Mouse (Mus musculus): Measurements from ENCODE around the gene Lamb1. TPM values are rescaled to one million over a fixed set of nuclear protein-coding genes. Genes with fewer than 3 reads are reported as not detected.

The Lamb1 gene
- polyA plus RNA-seq (2016; fragmentation: Nextera tagmentation; extraction: Ambion mirVana), result 17.8 and 20.8 TPM in 2 replicates

GRCm38 (mm10) chr12:31265005-31265721 lies at the start of gene Lamb1:
Gene Lamb1, plus strand, starts transcription at chr12:31265234.
- no peaks in the 10 kb centered on the region for H3K36me3 ChIP-seq
- under 1% methylated on average over 39 of the region's 39 CpGs for WGBS
- H3K4me1 ChIP-seq, result peaks cover 31% of the 10 kb centered on the region
- DNase-seq (ENCODE audit: low spot score), result peak; percentile 56
- H3K4me3 ChIP-seq, result peak within 1 kb of the TSS; percentile 60
- H3K27me3 ChIP-seq (ENCODE audit: low read depth, poor library complexity, severe bottlenecking), result peaks cover 77% of the 10 kb centered on the region
- peak within 1 kb of the TSS; percentile 46; the same call in 1 of the 2 replicates for H3K27ac ChIP-seq (replicated peaks)
- H3K9me3 ChIP-seq (replicated peaks), result no peaks in the 10 kb centered on the region

DNA sequence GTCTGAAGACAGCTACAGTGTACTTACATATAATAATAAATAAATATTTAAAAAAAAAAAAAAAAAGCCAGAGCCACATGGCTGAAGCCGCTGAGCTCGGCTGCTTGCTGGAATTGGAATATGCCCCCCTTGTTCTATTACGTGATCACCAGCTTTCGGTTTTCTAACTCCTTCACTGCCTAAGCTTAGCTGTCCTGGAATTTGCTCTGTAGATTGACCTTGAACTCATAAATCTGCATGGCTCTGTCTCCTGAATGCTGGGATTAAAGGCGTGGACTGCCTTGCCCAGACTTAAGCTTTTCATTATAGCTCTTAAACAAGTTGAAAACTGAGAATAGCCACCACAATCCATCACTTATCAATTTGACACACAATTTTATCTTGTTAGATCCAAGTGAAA lies 47.8 kb upstream of the Lamb1 start:
- H3K27ac ChIP-seq (replicated peaks), result no peak overlapping the region
- no peak overlapping the region for H3K4me3 ChIP-seq
- no peak for DNase-seq (ENCODE audit: low spot score)
- H3K36me3 ChIP-seq, result no peaks in the 10 kb centered on the region
- WGBS, result 87% methylated on average over 5 of the region's 5 CpGs
- H3K4me1 ChIP-seq, result peaks cover 2% of the 10 kb centered on the region
- H3K9me3 ChIP-seq (replicated peaks), result no peaks in the 10 kb centered on the region
- H3K27me3 ChIP-seq (ENCODE audit: low read depth, poor library complexity, severe bottlenecking), result no peaks in the 10 kb centered on the region

- no peak overlapping the region for H3K27ac ChIP-seq (replicated peaks)
- no peaks in the 10 kb centered on the region for H3K9me3 ChIP-seq (replicated peaks)
- WGBS, result 73% methylated on average over 3 of the region's 3 CpGs
- no peaks in the 10 kb centered on the region for H3K36me3 ChIP-seq
- DNase-seq (ENCODE audit: low spot score), result no peak
- H3K4me1 ChIP-seq, result peaks cover 10% of the 10 kb centered on the region
- no peaks in the 10 kb centered on the region for H3K27me3 ChIP-seq (ENCODE audit: low read depth, poor library complexity, severe bottlenecking)
- H3K4me3 ChIP-seq, result no peak overlapping the region
These were observed 46.3 kb upstream of the Lamb1 start for GRCm38 (mm10) chr12:31218774-31219173.

DNA sequence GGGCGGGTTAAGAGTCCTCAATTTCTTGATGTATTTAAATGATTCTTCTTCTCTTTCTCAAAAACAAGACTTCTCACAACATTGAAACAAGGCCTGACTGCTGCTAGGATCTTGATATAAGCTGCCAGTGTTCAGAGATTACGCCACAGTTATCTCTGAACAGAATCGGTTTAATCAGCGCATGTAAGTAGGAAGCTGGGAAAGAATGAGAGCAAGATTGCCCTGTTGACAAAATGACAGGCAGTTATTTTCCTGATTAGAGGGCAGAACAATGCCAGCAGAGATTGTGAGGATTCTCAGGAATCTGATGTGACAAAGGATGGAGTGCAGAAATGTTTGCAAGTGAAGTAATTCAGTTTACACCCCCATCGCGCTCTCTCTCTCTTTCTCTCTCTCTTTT lies 43.5 kb upstream of the Lamb1 start:
- no peak for DNase-seq (ENCODE audit: low spot score)
- 83% methylated on average over 6 of the region's 6 CpGs for WGBS
- Histone ChIP-seq H3K27me3 (ENCODE audit: low read depth, poor library complexity, severe bottlenecking) (no peaks in the 10 kb centered on the region), H3K36me3 (no peaks in the 10 kb centered on the region), H3K27ac (replicated peaks) (no peak overlapping the region), H3K9me3 (replicated peaks) (no peaks in the 10 kb centered on the region), H3K4me3 (no peak overlapping the region), H3K4me1 (peaks cover 10% of the 10 kb centered on the region)

DNA sequence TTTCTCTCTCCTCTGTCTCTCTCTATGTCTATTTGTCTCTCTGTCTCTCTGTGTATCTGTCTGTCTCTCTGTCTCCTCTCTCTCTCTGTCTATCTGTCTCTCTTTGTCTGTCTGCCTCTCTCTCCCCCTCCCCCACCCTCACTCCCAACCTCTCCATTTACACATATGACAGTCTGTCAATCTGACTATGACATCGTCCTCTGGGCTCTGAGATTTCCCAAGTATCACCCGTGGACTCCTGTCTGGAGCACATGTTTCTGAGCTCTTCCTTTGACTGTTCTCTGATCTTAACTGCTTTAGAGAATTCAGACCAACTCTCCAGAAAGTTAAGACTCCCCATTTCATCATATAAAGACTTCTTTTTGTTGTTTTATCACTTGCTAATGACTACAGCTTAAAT lies 42.8 kb upstream of the Lamb1 start:
- H3K27me3 ChIP-seq (ENCODE audit: low read depth, poor library complexity, severe bottlenecking), result no peaks in the 10 kb centered on the region
- H3K4me3 ChIP-seq, result no peak overlapping the region
- no peak overlapping the region for H3K27ac ChIP-seq (replicated peaks)
- no peaks in the 10 kb centered on the region for H3K36me3 ChIP-seq
- H3K4me1 ChIP-seq, result peaks cover 10% of the 10 kb centered on the region
- 38% methylated on average over 2 of the region's 2 CpGs for WGBS
- no peaks in the 10 kb centered on the region for H3K9me3 ChIP-seq (replicated peaks)
- DNase-seq (ENCODE audit: low spot score), result no peak

DNA sequence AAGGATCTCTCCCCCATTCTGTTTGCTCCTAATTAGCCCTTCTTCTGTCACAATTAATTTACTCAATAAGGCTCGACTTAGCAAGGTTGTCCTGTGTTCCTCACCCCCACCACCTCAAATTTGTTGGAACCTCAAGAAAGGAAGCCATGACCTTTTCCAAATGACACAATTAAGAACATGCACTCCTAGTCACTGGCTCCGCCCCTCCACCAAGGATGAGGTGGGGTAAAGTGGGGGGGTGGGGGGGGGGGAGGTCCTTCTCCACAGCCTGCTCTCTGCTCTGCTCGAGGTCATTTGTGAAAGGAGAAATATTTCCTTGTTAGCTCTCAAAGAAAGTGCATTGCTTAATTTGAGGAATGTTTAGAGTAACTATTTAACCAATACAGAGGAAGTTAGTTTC lies 42.3 kb upstream of the Lamb1 start:
- no peaks in the 10 kb centered on the region for H3K27me3 ChIP-seq (ENCODE audit: low read depth, poor library complexity, severe bottlenecking)
- no peak overlapping the region for H3K4me3 ChIP-seq
- no peak overlapping the region for H3K27ac ChIP-seq (replicated peaks)
- DNase-seq (ENCODE audit: low spot score), result no peak
- no peaks in the 10 kb centered on the region for H3K36me3 ChIP-seq
- WGBS, result 28% methylated on average over 3 of the region's 3 CpGs
- H3K4me1 ChIP-seq, result peaks cover 10% of the 10 kb centered on the region
- no peaks in the 10 kb centered on the region for H3K9me3 ChIP-seq (replicated peaks)

DNA sequence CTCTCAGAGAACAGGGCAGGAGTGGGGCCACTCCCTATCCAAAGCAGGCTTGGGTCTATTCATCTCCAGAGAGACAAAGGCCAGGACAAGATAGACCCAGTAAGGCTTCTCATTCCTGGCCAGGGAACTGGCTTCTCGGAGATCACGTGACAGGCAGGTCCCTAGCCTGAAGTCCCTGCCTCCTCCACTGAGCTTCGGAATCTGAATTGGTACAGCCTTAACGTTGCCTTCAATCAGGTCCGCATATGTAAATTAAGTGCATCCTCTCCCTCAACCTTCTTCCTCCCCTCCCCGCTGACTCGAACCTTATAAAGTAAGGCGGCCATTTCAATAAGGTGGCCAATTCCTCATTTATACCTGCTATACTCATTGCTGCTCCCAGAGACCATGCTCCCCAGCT lies 39.6 kb upstream of the Lamb1 start:
- no peak for DNase-seq (ENCODE audit: low spot score)

GRCm38 (mm10) chr12:31227167-31227566 lies 37.9 kb upstream of the Lamb1 start:
- Histone ChIP-seq H3K4me3 (no peak overlapping the region), H3K9me3 (replicated peaks) (no peaks in the 10 kb centered on the region), H3K27me3 (ENCODE audit: low read depth, poor library complexity, severe bottlenecking) (no peaks in the 10 kb centered on the region), H3K36me3 (no peaks in the 10 kb centered on the region), H3K27ac (replicated peaks) (no peak overlapping the region), H3K4me1 (peaks cover 17% of the 10 kb centered on the region)
- DNase-seq (ENCODE audit: low spot score), result no peak
- WGBS, result 87% methylated on average over 3 of the region's 3 CpGs

More for the DNA sequence above, 39.6 kb upstream of the Lamb1 start:
- H3K27ac ChIP-seq (replicated peaks), result no peak overlapping the region
- H3K9me3 ChIP-seq (replicated peaks), result no peaks in the 10 kb centered on the region
- WGBS, result 44% methylated on average over 8 of the region's 8 CpGs
- H3K36me3 ChIP-seq, result no peaks in the 10 kb centered on the region
- no peaks in the 10 kb centered on the region for H3K27me3 ChIP-seq (ENCODE audit: low read depth, poor library complexity, severe bottlenecking)
- H3K4me3 ChIP-seq, result no peak overlapping the region
- peaks cover 18% of the 10 kb centered on the region for H3K4me1 ChIP-seq

DNA sequence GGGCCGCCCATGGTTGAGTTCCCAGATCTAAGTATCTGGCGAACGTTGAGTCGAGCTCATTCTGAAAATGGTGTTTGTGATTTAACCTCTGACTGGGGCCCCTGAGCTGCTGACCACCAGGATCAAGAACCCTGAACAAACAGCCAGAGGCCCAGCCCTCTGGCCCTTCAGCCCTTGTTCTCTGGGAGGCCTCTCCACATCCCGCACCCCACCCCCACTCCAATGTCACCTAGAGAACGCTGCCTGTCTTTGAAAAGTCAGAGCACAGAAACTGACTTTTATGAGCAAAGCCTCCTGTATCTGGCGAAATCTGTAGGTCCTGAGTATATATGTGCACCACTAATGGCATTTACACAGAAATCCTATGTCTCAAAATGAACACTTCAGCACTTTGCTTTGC lies 36.2 kb upstream of the Lamb1 start:
- no peak overlapping the region for H3K27ac ChIP-seq (replicated peaks)
- H3K9me3 ChIP-seq (replicated peaks), result no peaks in the 10 kb centered on the region
- no peak overlapping the region for H3K4me3 ChIP-seq
- no peaks in the 10 kb centered on the region for H3K36me3 ChIP-seq
- WGBS, result 57% methylated on average over 7 of the region's 7 CpGs
- no peak for DNase-seq (ENCODE audit: low spot score)
- H3K4me1 ChIP-seq, result peaks cover 8% of the 10 kb centered on the region
- no peaks in the 10 kb centered on the region for H3K27me3 ChIP-seq (ENCODE audit: low read depth, poor library complexity, severe bottlenecking)

GRCm38 (mm10) chr12:31232635-31233034 lies 32.4 kb upstream of the Lamb1 start:
- Histone ChIP-seq H3K9me3 (replicated peaks) (no peaks in the 10 kb centered on the region), H3K27me3 (ENCODE audit: low read depth, poor library complexity, severe bottlenecking) (no peaks in the 10 kb centered on the region), H3K4me1 (peaks cover 16% of the 10 kb centered on the region), H3K36me3 (no peaks in the 10 kb centered on the region), H3K27ac (replicated peaks) (no peak overlapping the region), H3K4me3 (no peak overlapping the region)
- 85% methylated on average over 1 of the region's 1 CpGs for WGBS
- no peak for DNase-seq (ENCODE audit: low spot score)

DNA sequence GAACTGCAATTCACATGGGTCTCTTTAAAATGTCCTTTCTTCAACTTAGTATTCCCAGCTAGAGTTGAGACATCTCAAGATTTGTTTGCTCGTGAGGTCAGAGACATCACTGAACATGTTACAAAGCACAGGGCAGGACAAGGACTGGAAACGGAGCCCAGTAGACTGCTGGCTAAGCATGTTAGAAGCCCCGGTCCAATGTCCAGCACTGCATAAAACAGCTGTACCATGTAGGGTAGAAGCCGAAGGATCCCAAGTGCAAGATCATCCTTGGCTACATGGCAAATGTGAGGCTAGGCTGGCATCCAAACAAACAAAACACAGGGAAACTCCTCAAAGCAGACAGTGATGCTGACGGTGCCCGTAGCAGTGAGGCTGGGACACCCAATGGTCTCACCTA lies 30.0 kb upstream of the Lamb1 start:
- 92% methylated on average over 6 of the region's 6 CpGs for WGBS
- Histone ChIP-seq H3K36me3 (no peaks in the 10 kb centered on the region), H3K4me3 (no peak overlapping the region), H3K4me1 (peaks cover 8% of the 10 kb centered on the region), H3K9me3 (replicated peaks) (no peaks in the 10 kb centered on the region), H3K27me3 (ENCODE audit: low read depth, poor library complexity, severe bottlenecking) (no peaks in the 10 kb centered on the region), H3K27ac (replicated peaks) (no peak overlapping the region)
- no peak for DNase-seq (ENCODE audit: low spot score)

- no peak for DNase-seq (ENCODE audit: low spot score)
- Histone ChIP-seq H3K4me3 (no peak overlapping the region), H3K36me3 (no peaks in the 10 kb centered on the region), H3K27me3 (ENCODE audit: low read depth, poor library complexity, severe bottlenecking) (no peaks in the 10 kb centered on the region), H3K9me3 (replicated peaks) (no peaks in the 10 kb centered on the region), H3K4me1 (peaks cover 8% of the 10 kb centered on the region), H3K27ac (replicated peaks) (no peak overlapping the region)
- WGBS, result 67% methylated on average over 12 of the region's 12 CpGs
These were observed 28.0 kb upstream of the Lamb1 start for GRCm38 (mm10) chr12:31236861-31237595.

DNA sequence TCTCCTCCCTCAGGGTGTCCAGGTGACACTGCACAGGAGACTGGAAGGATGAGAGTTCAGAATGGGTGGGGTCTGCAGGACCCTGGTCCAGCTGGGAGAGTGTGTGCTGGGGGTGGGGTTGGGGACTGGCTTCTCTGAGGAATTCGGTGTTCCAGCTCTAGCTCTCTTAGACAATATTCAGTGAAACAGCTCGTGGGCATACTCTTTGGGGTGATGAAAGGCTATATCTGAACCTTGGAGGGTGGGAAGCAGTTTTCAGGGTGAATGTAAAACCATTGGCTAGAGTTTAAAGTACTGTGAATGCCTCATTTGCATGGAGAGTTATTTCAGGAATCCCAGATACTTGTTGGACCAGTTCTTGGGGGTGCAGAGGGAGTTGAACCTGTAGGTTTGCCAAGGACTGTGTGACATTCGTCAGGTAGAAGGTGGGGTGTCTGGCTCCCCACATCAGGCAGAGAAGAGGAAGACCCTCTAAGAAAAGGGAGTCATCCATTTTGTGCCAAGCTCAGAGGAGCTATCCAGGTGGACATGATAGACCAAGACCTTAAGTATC lies 25.9 kb upstream of the Lamb1 start:
- 76% methylated on average over 3 of the region's 3 CpGs for WGBS
- Histone ChIP-seq H3K27ac (replicated peaks) (no peak overlapping the region), H3K4me3 (no peak overlapping the region), H3K9me3 (replicated peaks) (no peaks in the 10 kb centered on the region), H3K27me3 (ENCODE audit: low read depth, poor library complexity, severe bottlenecking) (no peaks in the 10 kb centered on the region), H3K4me1 (peaks cover 8% of the 10 kb centered on the region), H3K36me3 (no peaks in the 10 kb centered on the region)
- no peak for DNase-seq (ENCODE audit: low spot score)

All from midbrain, embryonic 10.5 days (tissue).